Mouse (Mus musculus): ENCODE data around the gene Otud3. TPM values are rescaled to one million over a fixed set of nuclear protein-coding genes. Genes with fewer than 3 reads are reported as not detected.
"Not testable (repeated sequence)": the region's sequence is repeated elsewhere in the genome, so short reads cannot be mapped to it uniquely, and the experiment has no call there.

The Otud3 gene
- polyA plus RNA-seq, 1 experiment from 2014 or later = 2.9 TPM

DNA sequence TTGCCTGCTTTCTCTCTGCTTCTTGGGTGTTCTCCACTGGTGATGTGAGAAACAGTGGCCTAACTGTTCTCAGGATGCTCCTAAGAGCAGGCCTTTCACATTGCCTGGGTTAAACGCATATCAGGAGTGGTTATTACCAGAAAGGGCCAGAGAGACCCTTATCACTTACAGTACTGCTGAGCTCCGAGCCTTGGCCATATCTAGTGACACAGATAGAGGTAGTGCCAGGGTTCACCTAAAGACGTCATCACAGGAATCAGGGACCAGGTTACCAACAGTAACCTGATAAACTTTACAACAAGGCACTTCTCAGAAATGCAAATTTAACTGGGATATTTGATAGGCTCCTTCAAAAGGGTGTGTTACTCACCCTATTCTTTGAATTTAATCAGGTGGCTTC lies 20.1 kb upstream of the Otud3 start:
- no peaks in the 10 kb centered on the region for H3K27me3 ChIP-seq
- no peak overlapping the region for H3K4me2 ChIP-seq (replicated peaks)
- no peak overlapping the region for H3K4me3 ChIP-seq
- H3K9ac ChIP-seq = no peak overlapping the region
- WGBS = 76% methylated on average over 3 of the region's 3 CpGs
- H3K27ac ChIP-seq = no peak overlapping the region
- H3K36me3 ChIP-seq = no peaks in the 10 kb centered on the region
- no peaks in the 10 kb centered on the region for H3K9me3 ChIP-seq
- ATAC-seq (ENCODE audit: low FRiP score, low read depth) = no peak
- no peaks in the 10 kb centered on the region for H3K4me1 ChIP-seq

DNA sequence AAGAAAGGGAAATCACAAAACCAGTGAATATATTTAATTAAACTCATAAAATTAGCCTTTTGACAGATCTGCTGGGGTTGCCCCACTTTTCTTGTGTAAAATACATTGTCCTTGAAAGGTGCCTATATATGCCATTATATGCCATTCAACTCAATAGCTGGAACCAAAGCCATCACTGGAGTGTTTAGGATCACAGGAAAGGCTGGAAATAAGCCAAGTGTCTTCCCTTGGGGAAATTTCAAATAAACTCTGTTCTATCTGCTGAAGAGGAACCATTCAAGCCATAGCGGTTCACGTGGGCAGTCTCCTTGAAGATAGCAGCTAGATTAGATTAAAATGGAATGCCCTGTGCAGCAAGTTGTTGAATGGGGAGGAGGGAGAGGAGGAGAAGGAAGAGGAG lies 11.8 kb upstream of the Otud3 start:
- Histone ChIP-seq H3K36me3 (no peaks in the 10 kb centered on the region), H3K9ac (no peak overlapping the region), H3K27me3 (peaks cover 13% of the 10 kb centered on the region; the same call in 1 of the 2 replicates), H3K9me3 (no peaks in the 10 kb centered on the region), H3K4me3 (no peak overlapping the region), H3K27ac (no peak overlapping the region), H3K4me1 (no peaks in the 10 kb centered on the region), H3K4me2 (replicated peaks) (no peak overlapping the region)
- ATAC-seq (ENCODE audit: low FRiP score, low read depth) = no peak
- WGBS = 78% methylated on average over 2 of the region's 2 CpGs

GRCm38 (mm10) chr4:138922131-138922459 lies 8.3 kb upstream of the Otud3 start:
- peak; percentile 71 for ATAC-seq (ENCODE audit: low FRiP score, low read depth)
- no peaks in the 10 kb centered on the region for H3K36me3 ChIP-seq
- no peak overlapping the region for H3K27ac ChIP-seq
- peak overlapping the region; percentile 28 for H3K4me3 ChIP-seq
- 2% methylated on average over 11 of the region's 11 CpGs for WGBS
- no peaks in the 10 kb centered on the region for H3K4me1 ChIP-seq
- H3K9me3 ChIP-seq = no peaks in the 10 kb centered on the region
- peak overlapping the region; percentile 60 for H3K4me2 ChIP-seq (replicated peaks)
- H3K9ac ChIP-seq = no peak overlapping the region
- peaks cover 13% of the 10 kb centered on the region; the same call in 1 of the 2 replicates for H3K27me3 ChIP-seq

DNA sequence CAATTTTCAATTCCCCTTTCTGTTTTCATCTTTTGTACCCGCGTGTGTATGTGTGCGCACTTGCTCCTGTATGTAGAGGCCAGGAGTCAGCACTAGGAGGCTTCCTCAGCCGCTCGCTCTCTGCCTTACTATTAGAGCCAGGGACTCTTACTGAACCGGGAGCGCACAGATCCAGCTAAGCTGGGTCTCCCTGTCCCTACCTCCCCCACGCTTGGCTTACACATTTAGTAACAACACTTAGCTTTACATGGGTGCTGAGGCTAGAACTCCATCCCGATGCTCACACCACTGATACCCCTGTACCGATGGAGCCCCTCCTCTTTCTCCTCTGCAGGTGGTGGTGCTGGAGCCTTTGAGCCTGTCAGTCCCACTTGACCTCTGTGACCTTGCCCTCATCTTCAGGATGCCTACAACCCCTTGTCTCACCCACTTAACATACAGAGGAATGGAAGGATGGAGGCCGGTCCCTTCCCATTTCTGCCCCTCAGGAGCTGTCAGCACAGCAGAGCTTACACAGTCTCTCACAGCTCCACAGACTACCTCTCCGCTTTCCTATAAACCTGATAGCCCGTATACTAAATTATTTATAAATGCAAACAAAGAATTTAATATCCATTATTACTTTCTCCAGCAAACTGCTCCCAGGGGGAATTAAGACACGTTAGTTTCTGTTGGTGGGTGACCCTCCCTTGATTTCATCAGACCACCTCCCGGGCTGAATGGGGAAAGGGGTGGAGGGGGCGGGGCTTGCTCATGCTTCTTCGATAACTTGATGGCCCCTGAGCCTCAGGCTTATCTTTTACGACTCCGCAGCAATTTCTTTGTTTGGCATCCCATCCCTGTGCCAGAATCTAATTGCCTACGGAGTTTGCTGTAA lies 7.7 kb upstream of the Otud3 start:
- Histone ChIP-seq H3K4me2 (replicated peaks) (peak overlapping the region; percentile 60), H3K9me3 (no peaks in the 10 kb centered on the region), H3K4me1 (no peaks in the 10 kb centered on the region), H3K4me3 (peak overlapping the region; percentile 28), H3K9ac (no peak overlapping the region), H3K36me3 (no peaks in the 10 kb centered on the region), H3K27me3 (peaks cover 13% of the 10 kb centered on the region; the same call in 1 of the 2 replicates), H3K27ac (no peak overlapping the region)
- ATAC-seq (ENCODE audit: low FRiP score, low read depth) = peak; percentile 24; the same call in 1 of the 2 replicates
- WGBS = 43% methylated on average over 20 of the region's 20 CpGs

DNA sequence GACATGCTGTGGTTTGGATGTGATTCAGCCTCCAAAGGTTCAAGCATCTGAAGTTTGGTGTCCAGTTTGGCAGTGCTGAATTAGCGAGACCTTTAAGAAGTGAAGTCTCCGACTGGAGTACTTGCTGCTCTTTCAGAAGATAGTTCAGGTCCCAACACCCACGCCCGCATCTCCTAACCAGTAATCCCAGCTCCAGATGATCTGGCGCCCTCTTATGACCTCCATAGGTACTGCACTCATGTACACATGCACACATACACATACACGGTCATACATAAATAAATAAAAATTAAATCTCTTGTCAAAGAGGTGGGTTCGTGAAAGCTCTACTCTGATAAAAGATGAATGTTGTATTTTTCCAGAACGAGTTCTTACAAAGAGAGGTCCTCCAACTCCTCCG lies 3.5 kb upstream of the Otud3 start:
- WGBS = 83% methylated on average over 9 of the region's 9 CpGs
- H3K4me2 ChIP-seq (replicated peaks) = no peak overlapping the region

DNA sequence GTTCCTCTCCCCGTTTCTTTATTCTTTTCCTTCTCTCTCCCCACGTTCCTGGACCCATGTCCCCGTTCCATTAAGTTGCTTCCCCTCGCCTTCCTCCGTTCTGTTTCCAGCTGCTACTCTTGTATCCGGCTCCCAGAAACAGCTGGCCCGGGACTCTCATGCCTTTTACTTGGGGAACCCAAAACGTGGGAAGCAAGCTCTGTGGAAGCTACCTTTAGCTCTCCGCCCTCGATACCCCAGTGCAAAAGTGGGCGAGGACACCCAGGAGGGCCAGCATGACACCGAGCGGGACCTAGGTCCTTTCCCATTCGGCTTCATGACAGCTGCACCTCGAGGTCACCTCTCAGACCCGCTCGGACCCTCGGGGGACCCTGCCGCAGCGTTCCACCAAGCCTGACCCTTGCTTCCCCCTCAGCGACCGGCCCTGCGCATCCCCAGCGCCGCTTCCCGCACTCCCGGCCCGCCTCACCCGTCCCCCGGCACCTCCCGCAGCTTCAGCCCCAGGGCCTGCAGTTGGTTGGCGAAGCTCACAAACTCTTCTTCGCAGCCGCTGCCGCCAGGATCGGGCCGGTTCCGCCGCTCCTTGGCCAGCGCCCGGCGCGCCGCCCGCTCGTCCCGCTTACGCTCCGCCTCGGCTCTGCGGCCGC lies 481 bp downstream of the Otud3 start:
- Histone ChIP-seq H3K36me3 (peaks cover 7% of the 10 kb centered on the region), H3K9ac (peak overlapping the region; percentile 90), H3K27me3 (no peaks in the 10 kb centered on the region), H3K4me1 (peaks cover 12% of the 10 kb centered on the region), H3K4me2 (replicated peaks) (peak overlapping the region; percentile 94), H3K4me3 (peak overlapping the region; percentile 84), H3K27ac (no peak overlapping the region), H3K9me3 (no peaks in the 10 kb centered on the region)
- peak; percentile 25; the same call in 1 of the 2 replicates for ATAC-seq (ENCODE audit: low FRiP score, low read depth)
- WGBS = under 1% methylated on average over 52 of the region's 52 CpGs

More for the DNA sequence above, 3.5 kb upstream of the Otud3 start:
- H3K27me3 ChIP-seq = peaks cover 8% of the 10 kb centered on the region; the same call in 1 of the 2 replicates
- no peak overlapping the region for H3K27ac ChIP-seq
- H3K4me3 ChIP-seq = no peak overlapping the region
- no peak for ATAC-seq (ENCODE audit: low FRiP score, low read depth)
- peaks cover 10% of the 10 kb centered on the region for H3K4me1 ChIP-seq
- H3K36me3 ChIP-seq = no peaks in the 10 kb centered on the region
- no peaks in the 10 kb centered on the region for H3K9me3 ChIP-seq
- H3K9ac ChIP-seq = no peak overlapping the region

- Histone ChIP-seq H3K4me2 (replicated peaks) (no peak overlapping the region), H3K9ac (no peak overlapping the region), H3K27me3 (no peaks in the 10 kb centered on the region), H3K36me3 (peaks cover 78% of the 10 kb centered on the region), H3K27ac (no peak overlapping the region), H3K4me1 (no peaks in the 10 kb centered on the region), H3K9me3 (no peaks in the 10 kb centered on the region), H3K4me3 (no peak overlapping the region)
- ATAC-seq (ENCODE audit: low FRiP score, low read depth) = no peak
- WGBS = 95% methylated on average over 18 of the region's 18 CpGs
Observed at GRCm38 (mm10) chr4:138905624-138906337, 8.0 kb downstream of the Otud3 start.

DNA sequence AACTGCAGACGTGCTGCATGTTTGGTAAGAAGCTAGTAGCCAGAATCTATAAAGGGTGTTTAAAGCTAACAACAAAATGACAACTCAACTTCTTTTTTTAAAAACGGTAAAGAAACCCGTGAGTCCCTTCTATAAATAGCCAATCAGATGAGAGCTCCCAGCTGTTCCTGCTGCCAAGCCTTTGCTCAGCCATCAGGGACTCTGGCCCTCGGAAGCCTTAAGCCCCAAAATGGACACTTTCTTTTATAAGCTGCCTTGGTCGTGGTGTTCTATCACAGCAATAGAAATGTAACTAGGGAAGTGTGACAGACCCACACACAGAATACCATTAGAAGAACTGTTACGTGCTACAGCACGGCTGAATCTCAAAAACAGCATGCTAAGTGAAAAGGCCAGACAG lies 14.4 kb downstream of the Otud3 start:
- peaks cover 92% of the 10 kb centered on the region for H3K36me3 ChIP-seq
- no peaks in the 10 kb centered on the region for H3K27me3 ChIP-seq
- no peak overlapping the region for H3K9ac ChIP-seq
- 82% methylated on average over 7 of the region's 7 CpGs for WGBS
- no peak overlapping the region for H3K4me2 ChIP-seq (replicated peaks)
- ATAC-seq (ENCODE audit: low FRiP score, low read depth) = no peak
- H3K4me3 ChIP-seq = no peak overlapping the region
- H3K27ac ChIP-seq = no peak overlapping the region
- no peaks in the 10 kb centered on the region for H3K4me1 ChIP-seq
- no peaks in the 10 kb centered on the region for H3K9me3 ChIP-seq

GRCm38 (mm10) chr4:138893789-138894188 lies 20.0 kb downstream of the Otud3 start:
- 88% methylated on average over 11 of the region's 11 CpGs for WGBS
- H3K36me3 ChIP-seq = peaks cover 71% of the 10 kb centered on the region
- H3K9me3 ChIP-seq; H3K4me1 ChIP-seq; H3K27ac ChIP-seq; ATAC-seq (ENCODE audit: low FRiP score, low read depth); H3K27me3 ChIP-seq; H3K4me3 ChIP-seq; H3K4me2 ChIP-seq (replicated peaks); H3K9ac ChIP-seq: not testable (repeated sequence)

DNA sequence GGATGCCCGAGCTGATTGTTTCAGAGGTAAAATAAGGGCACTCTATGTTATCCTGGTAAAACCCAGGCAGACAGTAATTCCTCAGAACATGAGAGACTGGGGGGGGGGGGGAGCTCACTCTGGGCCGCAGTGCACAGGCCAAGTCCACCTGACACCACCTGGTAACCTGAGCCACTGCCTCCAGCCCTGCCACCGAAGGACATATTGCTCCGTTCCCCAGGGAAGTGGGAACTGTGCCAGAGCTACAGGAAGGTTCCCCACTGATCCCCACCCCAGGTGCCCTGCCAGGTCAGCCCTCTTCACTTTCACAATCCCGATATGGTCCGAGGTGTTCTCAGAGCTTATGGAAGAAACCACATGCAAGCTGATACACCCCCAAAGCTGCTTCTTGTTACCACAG lies 21.1 kb downstream of the Otud3 start:
- H3K36me3 ChIP-seq = peaks cover 59% of the 10 kb centered on the region
- no peaks in the 10 kb centered on the region for H3K27me3 ChIP-seq
- H3K9me3 ChIP-seq = no peaks in the 10 kb centered on the region
- H3K4me1 ChIP-seq = peaks cover 4% of the 10 kb centered on the region; the same call in 1 of the 2 replicates
- WGBS = 68% methylated on average over 6 of the region's 6 CpGs
- no peak for ATAC-seq (ENCODE audit: low FRiP score, low read depth)
- no peak overlapping the region for H3K9ac ChIP-seq
- no peak overlapping the region for H3K4me2 ChIP-seq (replicated peaks)
- no peak overlapping the region for H3K27ac ChIP-seq
- H3K4me3 ChIP-seq = no peak overlapping the region

DNA sequence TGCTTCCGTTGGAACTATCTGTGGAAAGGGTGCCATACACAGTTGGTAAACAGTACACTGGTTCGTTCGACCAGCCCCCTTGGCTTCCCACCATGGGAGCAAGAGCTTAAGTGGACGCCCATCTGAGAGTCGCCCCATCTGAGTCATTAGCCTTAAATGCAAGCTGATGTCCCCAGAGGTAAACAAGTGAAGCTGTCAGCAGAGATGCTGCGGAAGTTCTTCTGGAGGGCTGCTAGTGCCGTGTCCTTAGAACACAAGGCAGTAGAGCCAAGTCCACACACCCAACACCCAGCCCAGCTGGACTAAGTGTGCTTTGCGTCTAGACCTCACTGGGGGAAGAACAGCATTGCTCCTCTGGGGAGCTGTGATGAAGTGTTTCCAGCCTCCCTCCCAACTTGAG lies 24.1 kb downstream of the Otud3 start:
- no peak overlapping the region for H3K4me2 ChIP-seq (replicated peaks)
- H3K4me1 ChIP-seq = peaks cover 4% of the 10 kb centered on the region; the same call in 1 of the 2 replicates
- no peaks in the 10 kb centered on the region for H3K27me3 ChIP-seq
- no peaks in the 10 kb centered on the region for H3K9me3 ChIP-seq
- WGBS = 71% methylated on average over 8 of the region's 8 CpGs
- ATAC-seq (ENCODE audit: low FRiP score, low read depth) = no peak
- H3K36me3 ChIP-seq = peaks cover 30% of the 10 kb centered on the region
- H3K9ac ChIP-seq = no peak overlapping the region
- no peak overlapping the region for H3K4me3 ChIP-seq
- no peak overlapping the region for H3K27ac ChIP-seq

- no peak overlapping the region for H3K4me3 ChIP-seq
- H3K9me3 ChIP-seq = no peaks in the 10 kb centered on the region
- 60% methylated on average over 7 of the region's 7 CpGs for whole genome bisulfite sequencing
- no peak overlapping the region for H3K9ac ChIP-seq
- no peak overlapping the region for H3K4me2 ChIP-seq (replicated peaks)
- H3K36me3 ChIP-seq = peaks cover 25% of the 10 kb centered on the region
- H3K27ac ChIP-seq = no peak overlapping the region
- ATAC-seq (ENCODE audit: low FRiP score, low read depth) = no peak
- H3K27me3 ChIP-seq = no peaks in the 10 kb centered on the region
- peaks cover 4% of the 10 kb centered on the region; the same call in 1 of the 2 replicates for H3K4me1 ChIP-seq
Observed at GRCm38 (mm10) chr4:138889165-138889564, 24.6 kb downstream of the Otud3 start.
